Mouse (Mus musculus) CD4-positive, CD25-positive, alpha-beta regulatory T cell, adult 4 months (primary cell): ENCODE results near the gene Nedd4. TPM values are rescaled to one million over a fixed set of nuclear protein-coding genes. Genes with fewer than 3 reads are reported as not detected.

ENCODE experiments used
- polyA plus RNA-seq, 2 experiments: library from polyadenylated mRNA; unstranded; fragments of 100-300 nt; shearing (Covaris generic); gene quantifications; one replicate each; pipeline ENCODE4 v1.2.1; 2017

Nedd4 gene
- polyA plus RNA-seq, 2 experiments from 2014 or later, result 4.5 to 4.7 TPM

Other genes starting within 250 kb of the Nedd4 start
- gene Mns1, start 224.3 kb upstream of the Nedd4 start, polyA plus RNA-seq, result 10 to 100 TPM; 15.0 to 15.6 TPM
- gene Tex9, start 170.1 kb upstream of the Nedd4 start, polyA plus RNA-seq, result 1 to 10 TPM; 7.9 to 8.6 TPM
- 10 to 100 TPM; 18.3 to 22.9 TPM for gene Rfx7, start 130.1 kb upstream of the Nedd4 start, polyA plus RNA-seq
- gene Prtg, start 144.5 kb downstream of the Nedd4 start, polyA plus RNA-seq, result under 1 TPM in 1 of 2 experiments, not detected in 1; 0.04 TPM